Mouse (Mus musculus) T-cell, adult 2 months (primary cell): Measurements from ENCODE around the gene Nexn.
A peak's percentile ranks its signal among the peaks of the same experiment; 100 is the strongest.
"Not testable (repeated sequence)": the region's sequence is repeated elsewhere in the genome, so short reads cannot be mapped to it uniquely, and the experiment has no call there.

Experiments used
- DNase-seq: peaks from one replicate; pipeline ENCODE4 v3.0.0; 2022; ENCODE audit warnings: low spot score

Gene Nexn

GRCm38 (mm10) chr3:152266036-152266421 is at the start of gene Nexn:
Gene Nexn, minus strand, starts transcription at chr3:152266350.
- DNase-seq, result no peak

DNA sequence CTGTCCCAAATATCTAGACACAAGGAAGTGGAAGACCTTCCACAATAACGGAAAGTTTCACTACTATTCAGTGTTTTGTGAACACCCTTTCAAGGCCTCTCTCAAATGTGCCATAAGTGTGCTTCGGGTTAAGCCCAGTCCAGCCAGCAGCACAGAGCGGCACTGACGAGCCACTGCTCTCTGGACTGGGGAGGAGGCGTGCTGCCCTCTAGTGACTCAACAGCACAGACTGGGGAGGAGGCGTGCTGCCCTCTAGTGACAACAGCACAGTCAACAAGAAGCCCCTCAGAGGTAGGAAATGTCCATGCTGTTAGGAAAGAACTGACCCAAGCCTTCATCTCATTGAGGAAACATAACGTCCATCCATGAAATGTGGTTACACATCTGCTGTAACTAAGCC is 49.5 kb upstream of the Nexn start:
- peak; percentile 70 for DNase-seq

GRCm38 (mm10) chr3:152314666-152315065 is 48.5 kb upstream of the Nexn start:
- not testable (repeated sequence) for DNase-seq

- no peak for DNase-seq
Measured at GRCm38 (mm10) chr3:152309250-152309645, 43.1 kb upstream of the Nexn start.

- no peak for DNase-seq
Measured at GRCm38 (mm10) chr3:152308485-152309249, 42.5 kb upstream of the Nexn start.

DNA sequence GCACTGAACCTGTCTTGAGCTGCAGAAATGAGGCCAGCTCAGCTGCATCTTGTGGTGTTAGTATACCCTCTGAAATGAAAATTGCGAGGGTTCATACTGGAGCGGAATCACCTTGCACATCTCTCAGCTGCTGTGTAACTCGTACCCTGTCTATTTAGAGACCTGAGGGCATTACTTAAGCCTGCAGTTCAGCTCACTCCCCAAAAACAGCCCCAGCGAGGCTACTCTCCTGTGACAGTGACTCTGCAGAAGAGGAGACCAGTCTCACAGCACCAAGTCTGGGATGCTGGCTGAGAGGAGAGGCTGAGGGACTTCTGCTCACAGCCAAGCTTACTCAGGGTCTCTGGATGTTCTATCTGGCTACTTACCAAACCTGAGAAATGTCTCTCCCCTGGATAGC is 39.8 kb upstream of the Nexn start:
- no peak for DNase-seq

DNA sequence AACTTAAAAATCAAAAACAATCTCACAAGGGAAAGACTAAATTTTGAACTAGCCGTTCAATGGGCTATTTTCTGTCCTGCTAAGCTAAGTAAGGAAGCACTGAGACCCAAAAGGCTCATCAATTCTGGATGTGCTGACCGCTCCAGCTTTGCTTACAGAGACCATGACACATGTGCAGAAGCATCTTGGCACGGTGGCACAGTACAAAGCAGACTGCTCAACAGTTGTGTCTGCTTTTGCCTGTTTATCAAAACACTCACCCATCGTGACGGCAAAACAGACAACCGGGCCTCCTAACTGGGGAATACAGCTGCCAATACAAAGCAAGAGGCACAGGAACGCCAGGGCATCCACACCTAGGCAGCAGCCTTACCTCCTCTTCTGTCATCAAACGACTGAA is 38.9 kb upstream of the Nexn start:
- DNase-seq, result no peak

- no peak for DNase-seq
Measured at GRCm38 (mm10) chr3:152304093-152304815, 38.1 kb upstream of the Nexn start.

DNA sequence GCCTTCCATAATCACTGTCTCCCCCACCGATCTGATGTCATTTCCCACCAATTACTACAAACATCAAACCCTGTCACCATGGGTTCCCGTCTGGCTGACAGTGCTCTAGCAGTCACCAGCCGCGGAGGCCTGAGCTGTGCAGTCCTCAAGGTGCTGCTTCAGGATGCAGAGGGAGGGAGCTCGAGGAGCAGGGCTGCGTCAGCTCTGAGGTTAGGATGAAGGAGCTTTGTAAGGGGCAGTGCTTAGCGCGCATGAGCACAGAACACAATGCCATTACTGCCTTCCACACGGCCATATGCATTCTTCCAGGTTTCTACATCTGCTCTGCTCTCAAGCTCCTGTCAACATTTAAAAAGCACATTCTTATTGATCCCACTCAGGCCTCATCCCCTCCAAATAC is 36.8 kb upstream of the Nexn start:
- DNase-seq, result no peak

- DNase-seq, result no peak
Measured at GRCm38 (mm10) chr3:152300376-152301337, 34.5 kb upstream of the Nexn start.

GRCm38 (mm10) chr3:152295896-152296295 is 29.7 kb upstream of the Nexn start:
- DNase-seq, result no peak

DNA sequence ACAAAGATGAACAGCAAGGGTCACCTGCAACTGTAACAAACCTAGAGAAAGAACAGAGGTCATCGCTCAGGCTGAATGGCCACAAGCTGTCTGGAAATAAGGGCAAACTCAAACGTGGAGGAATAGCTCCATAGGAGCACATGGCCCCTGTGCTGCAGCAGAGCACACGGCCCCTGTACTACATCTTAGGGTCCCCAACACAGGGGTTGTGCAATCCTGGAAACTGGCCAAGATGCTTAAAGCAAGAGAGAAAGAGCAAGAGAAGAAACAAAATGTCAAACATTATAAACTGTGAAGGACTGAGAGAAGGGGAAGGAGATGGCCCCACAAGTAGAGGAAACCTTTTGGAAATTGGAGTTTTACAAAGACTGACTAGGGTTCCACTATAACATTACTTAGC is 28.2 kb upstream of the Nexn start:
- no peak for DNase-seq

DNA sequence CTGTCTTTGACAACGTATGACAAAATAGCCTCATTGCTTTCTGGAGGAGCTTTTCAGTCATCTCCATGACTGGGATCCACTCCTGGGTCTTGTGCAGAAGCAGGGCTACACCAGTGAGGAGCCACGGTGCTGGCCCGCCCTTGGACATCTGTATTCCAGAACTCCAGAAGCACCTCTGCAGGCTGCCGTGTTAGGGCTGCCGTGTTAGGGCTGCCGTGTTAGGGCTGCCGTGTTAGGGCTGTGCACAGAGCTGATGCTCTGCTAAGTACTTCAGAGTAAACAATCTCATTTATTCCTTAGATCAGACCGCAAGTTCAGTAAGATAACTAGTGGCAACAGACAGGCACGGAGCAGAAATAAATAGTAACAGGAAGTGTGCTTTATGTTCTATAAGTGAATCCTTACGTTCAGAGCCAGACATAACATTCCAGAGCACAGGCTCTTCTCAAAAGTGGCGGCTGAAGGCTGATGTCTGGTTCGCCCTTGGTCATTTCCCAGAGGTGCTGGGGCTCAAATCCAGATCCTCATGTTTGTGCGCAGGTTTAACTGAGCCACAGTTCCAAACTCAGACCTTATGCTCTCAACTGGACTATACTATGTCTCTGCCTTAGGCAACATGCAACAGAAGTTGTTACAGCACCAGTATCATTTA is 27.5 kb upstream of the Nexn start:
- no peak for DNase-seq

DNA sequence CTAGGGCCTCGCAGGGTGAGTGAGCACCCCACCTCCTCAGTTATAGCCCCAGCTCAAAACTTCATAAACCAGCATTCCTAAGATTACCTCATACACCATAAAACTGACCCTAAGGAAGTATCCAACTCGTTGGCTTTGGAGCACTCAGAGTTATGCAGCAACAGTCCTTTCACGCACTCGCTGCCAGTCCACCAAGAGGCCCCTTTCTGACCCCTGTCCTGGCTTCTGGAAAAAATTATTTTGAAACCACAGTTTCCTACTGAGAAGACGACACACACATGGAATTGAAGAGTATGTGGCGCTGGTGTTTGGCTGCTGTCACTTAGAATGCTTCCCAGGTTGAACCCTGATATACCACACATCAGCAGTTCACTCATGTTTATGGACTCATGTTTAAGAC is 25.7 kb upstream of the Nexn start:
- no peak for DNase-seq

DNA sequence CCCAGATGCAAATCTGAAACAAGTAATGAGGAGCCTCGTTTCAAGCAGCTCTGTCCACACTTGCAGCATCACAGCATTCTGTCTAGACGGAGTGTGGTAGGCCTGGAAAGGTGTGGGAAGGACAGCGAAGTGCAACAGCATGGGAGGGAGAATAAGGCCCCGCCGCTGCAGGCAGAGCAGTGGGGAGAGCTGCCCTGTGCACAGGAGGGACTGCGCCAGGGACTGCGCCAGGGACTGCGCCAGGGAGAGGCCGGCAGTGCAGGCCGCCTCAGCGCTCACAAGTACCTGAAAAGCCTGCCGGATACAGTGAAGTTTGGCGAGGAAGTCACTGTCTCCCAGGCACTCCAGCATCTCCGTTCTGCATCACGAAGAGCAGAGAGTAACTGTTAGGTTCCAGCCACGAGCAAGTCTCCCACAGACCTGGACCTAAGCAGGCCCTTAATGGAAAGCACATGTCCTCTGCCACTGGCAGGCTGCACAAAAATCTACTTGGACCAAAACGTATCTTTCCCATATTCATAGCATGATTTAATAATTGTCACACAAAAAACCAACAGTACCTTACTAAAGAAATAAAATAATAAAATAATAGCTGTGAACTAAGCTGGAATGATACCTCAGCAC is 24.1 kb upstream of the Nexn start:
- no peak for DNase-seq

DNA sequence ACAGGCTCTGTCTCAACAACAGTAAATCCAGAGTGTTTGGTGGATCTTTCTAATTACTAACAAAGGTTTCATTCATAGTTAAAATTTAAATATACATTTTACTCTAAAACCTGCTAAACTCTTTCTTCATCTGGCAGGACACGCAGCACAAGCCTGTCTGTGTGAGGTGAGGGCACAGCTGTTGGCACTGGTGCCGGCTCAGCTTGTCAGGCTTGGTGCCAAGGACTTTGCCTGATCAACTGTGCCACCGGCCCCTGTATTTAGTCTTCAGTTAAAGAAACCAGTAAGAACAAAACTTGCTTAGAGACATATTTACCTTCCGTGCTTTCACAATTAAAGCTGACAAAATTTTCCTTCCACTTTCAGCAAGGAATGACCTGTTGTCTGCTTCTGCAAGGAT is 22.6 kb upstream of the Nexn start:
- DNase-seq, result no peak

DNA sequence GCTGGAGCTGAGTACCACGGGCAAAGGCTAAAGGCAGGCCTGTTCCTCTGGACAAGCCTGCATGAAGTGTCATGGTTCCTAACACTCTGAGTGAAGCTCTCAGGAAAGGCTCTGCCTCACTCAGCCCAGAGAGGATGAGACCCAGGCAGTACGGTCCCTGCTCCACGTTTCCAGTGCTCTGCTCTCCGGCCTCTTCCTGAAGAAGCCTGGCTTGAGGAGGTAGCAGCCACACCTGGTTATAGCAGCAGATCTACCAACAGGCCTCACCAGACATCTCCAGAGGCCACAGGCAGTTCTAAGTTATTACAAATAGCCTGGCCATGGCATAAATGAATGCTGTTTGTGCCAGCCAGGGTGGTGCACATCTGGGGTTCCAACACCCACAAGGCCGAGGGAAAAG is 22.1 kb upstream of the Nexn start:
- DNase-seq, result no peak

DNA sequence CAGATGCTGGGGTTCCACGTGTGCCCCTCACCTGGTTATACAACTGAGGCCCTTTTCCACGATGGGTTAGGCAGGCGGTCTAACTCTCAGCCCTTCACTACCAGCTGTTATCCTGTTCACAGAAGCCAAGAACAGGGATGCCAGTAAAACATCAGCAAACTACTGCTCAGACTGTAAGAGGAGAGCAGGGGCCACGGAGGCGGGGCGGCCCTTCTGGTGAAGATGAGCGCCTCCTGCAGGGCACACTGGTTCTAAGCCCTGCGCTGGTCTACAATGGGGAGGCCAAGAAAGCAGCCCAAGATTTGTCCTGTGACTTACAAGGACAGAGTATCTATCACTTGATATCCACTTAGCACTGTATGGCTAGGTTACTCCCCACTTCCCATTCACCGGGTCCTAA is 21.7 kb upstream of the Nexn start:
- no peak for DNase-seq

GRCm38 (mm10) chr3:152284759-152285158 is 18.6 kb upstream of the Nexn start:
- DNase-seq, result no peak

GRCm38 (mm10) chr3:152284306-152284705 is 18.2 kb upstream of the Nexn start:
- DNase-seq, result no peak

DNA sequence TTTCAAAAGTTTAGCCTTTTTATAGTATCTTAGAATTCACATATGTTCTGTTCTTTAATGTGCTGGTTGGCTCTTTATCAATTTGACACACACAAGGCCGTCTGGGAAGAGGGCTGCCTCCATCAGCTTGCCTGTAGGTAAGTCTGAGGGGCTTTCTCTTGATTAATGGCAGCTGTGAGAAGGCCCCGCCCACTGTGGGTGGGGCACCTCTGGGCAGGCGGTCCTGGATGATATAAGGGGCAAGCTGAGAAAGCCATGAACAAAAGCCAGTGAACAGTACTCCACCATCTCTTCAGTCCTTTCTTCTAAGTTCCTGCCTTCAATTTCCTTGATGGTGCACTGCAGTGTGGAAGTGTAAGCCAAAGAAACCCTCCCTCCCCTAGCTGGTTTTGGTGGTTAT is 16.0 kb upstream of the Nexn start:
- no peak for DNase-seq

DNA sequence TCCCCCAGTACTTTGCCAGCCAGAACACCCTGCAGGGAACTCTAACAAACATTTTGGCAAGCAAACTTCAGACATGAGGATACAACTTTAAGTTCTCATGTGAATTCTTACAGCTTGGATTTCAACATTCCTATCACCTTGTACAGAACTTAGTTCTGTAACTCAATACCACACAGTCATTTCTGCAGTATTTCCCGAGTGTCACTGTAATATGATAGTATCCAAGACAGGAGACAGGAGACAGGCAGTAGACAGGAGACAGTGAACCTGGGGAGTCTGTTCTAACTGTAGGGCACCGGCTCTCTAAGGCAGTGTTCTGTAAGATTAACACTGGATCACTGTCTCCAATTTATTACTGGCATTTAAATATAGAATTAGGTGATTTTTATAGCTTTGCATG is 12.3 kb upstream of the Nexn start:
- no peak for DNase-seq
